Mouse (Mus musculus) liver, embryonic 14.5 days (tissue): Measurements from ENCODE around the gene Sag.

Experiments
- CTCF ChIP-seq: IDR thresholded peaks from 2 replicates; pipeline ENCODE4 v1.5.1; 2016; ENCODE audit warnings: antibody characterized with exemption, low read depth, control low read depth
- EP300 ChIP-seq: IDR thresholded peaks from 2 replicates; pipeline ENCODE4 v1.6.1; 2016; ENCODE audit warnings: antibody characterized with exemption, low read depth

DNA sequence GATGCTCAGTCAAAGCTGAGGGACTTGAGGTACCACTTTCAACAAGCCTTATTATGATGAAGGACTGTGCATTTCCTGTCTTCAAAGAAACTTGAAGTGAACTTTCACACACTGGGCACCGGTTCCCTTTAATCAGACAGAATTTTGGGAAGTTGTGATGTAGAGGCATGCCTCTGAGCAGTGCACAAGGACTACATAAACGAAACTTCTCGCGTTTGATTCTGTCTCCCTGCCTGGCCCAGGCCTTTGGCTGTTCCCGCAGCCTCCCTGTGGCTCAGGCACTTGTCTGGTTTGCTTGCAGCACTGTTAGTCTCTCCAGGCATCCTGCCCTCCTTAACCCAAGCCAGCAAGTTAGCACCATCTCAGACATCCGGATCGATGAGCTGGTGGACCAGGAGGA lies 10.2 kb downstream of the Sag start:
- TF ChIP-seq CTCF = no peak
- TF ChIP-seq EP300 = no peak
